Mouse (Mus musculus): Measurements from ENCODE around the gene Nepro.
A peak's percentile ranks its signal among the peaks of the same experiment; 100 is the strongest.

The Nepro gene

DNA sequence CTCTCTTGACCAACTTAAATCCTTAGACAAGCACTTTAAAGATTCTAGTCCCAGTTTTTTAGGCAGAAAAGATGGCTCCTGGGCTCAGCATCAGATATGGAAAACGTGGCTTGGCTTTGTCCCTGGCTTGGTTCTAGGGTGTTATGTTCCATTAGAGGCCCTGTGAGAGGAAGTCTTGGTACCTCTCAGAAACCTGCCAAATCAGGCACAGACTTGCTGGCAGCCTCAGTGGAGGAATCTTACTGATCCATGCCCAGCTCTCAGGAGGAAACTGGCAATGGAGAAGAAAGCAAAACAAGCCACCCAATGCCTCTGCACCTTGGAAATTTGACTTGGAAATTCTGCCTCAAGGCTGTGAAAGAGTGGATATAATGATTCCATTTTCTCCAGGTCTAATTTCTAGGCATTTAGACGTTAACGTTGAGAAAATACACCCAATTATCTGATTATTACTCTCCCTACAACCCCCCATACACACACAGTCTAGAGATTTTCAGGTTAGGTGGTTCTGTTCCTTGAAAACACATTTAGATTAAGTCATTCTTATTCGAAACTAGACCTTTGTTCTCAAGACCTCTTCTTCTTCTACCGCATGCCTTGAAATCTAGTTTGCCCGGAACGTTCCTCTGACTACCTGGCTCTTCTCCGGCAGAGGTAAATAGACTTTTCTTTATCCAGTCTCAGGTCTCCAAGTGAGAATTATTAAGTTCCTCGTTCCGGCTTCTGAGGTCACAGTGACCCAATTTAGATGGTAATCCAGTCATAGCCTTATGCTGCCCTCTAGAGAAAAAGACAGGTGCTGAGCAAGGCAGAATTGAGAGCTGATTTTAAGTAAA lies 7.6 kb upstream of the Nepro start:
- peak; percentile 77 to 82 for DNase-seq

GRCm38 (mm10) chr16:44717141-44717634 lies 6.9 kb upstream of the Nepro start:
- peak in 1 of 2 experiments; percentile 21 for DNase-seq

DNA sequence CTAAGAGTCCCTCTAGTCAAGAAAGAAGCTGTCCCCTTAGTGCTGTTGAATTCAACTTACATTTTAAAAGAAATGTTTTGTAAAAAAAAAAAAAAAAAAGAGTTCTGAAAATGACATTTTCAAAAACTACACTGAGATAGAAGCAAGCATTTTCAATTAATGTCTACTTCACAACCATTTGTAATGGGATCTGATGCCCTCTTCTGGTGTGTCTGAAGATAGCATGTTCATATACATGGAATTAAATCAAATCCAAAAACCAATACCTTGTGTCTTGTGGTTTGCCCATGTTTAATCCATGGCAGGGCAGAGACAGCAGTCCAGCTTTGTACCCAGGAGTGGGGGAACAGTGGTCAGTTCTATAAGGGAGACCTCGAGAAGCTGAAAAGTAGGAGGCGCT lies 6.3 kb upstream of the Nepro start:
- peak; percentile 33 to 43 for DNase-seq

- DNase-seq = no peak
Measured at GRCm38 (mm10) chr16:44719349-44719748, 4.8 kb upstream of the Nepro start.

- DNase-seq = peak; percentile 41 to 65
Measured at GRCm38 (mm10) chr16:44720518-44720917, 3.6 kb upstream of the Nepro start.

DNA sequence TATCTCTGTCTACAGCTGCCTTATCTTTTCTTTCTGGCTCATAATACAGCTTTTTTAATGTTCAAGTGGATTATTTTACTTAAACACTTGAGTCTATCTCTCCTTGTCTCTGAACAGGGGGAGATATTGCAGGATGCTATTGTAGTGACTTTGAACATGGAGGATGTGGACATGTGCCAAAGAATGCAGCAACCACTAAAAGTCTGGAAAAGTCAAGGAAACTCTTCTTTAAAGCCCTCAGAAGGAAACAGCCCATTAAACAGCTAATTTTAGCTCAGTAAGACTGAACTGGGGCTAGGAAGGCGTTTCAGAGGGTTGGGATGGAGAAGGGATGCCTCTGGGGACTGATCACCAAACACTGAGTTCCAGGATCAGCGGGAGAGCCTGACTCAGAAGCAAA lies 1.4 kb upstream of the Nepro start:
- no peak for DNase-seq

DNA sequence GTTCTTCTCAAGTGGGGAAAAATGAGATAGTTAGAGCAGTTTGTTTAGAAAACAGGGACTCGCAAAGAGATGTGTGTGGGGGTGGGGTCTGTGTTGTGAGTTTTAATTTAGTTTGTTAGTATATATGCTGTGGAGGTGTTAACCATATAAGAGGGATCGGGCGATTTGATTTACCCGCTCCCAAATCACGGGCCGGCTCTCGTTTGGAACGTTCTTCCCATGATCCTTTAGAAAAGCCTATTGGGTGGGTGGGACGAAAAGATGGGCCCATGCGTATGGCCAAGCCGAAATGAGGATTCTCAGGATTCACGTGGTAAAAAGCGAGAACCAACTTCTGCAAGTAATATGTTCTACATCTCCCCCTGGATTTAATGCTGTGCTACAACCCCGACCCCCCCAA lies 746 bp downstream of the Nepro start:
- DNase-seq = peak in 1 of 2 experiments; percentile 54

- peak; percentile 83 to 89 for DNase-seq
Measured at GRCm38 (mm10) chr16:44725286-44726223, 1.5 kb downstream of the Nepro start.

DNA sequence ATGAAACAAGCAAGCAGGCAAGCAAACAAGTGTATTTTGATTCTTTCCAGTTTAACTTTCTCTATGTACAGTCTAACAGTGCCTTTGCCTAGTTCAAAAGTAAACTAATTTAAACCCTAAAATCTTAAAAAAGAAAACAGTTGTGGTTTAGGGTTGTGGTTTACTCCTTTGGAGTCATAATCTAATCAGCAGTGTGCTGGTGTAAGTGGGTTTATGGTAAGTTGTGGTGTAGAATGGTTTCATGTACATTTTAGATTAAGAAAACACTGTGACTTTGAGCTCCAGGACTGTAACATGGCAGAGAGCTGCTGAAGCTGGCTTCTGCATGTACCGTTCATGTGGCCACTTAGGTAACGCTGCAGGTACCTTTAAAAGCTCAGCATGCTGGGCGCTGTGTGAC lies 3.4 kb downstream of the Nepro start:
- DNase-seq = no peak

GRCm38 (mm10) chr16:44734059-44734458 lies 10.0 kb downstream of the Nepro start:
- DNase-seq = no peak

DNA sequence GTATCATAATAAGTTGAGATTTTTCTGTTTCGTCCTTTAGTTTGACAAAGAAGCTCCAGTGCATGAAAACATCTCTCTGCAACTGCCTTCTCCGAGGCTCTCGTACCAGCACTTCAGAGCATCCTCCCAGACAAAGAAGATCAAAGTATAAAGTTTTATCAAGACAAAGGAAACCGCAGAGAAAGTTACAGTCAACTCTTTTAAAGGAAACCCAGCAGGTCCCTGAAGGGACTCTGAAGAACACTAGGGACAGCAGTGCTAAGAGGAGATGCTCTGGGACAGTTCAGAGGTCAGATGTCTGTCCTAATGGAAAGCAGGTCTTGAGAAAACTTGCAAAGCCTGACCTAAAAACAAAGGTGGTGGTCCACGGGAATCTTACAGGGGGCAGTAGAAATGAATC lies 11.6 kb downstream of the Nepro start:
- DNase-seq = no peak

DNA sequence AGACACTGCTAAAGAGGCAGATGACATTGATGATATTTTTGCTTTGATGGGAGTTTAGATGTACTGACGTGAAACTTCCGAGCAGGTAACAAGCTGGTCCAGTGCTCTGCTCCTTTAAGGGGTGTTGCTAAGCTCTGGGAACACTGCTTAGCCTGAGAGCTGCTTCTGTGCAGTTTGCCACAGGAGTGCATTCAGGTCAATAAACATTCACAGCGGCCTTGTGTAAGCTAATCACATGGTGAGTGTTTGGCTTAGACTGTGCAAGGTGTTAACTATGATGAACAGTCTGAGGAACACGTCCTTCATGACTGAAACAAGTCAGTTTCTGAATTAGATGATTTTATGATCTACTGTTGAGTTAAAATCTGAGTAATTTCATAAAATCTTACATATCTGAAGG lies 12.0 kb downstream of the Nepro start:
- no peak for DNase-seq

GRCm38 (mm10) chr16:44742753-44743152 lies 18.7 kb downstream of the Nepro start:
- DNase-seq = no peak

- no peak for DNase-seq
Measured at GRCm38 (mm10) chr16:44745471-44745865, 21.4 kb downstream of the Nepro start.

- peak; percentile 92 to 94 for DNase-seq
Measured at GRCm38 (mm10) chr16:44745866-44746562, 21.9 kb downstream of the Nepro start, which contains the start of gene Gtpbp8. TSS of gene Gtpbp8 (minus strand) at chr16:44746363.

GRCm38 (mm10) chr16:44748007-44748406 lies 23.9 kb downstream of the Nepro start:
- no peak for DNase-seq

- DNase-seq = no peak
Measured at GRCm38 (mm10) chr16:44757700-44758099, 33.6 kb downstream of the Nepro start.

- DNase-seq = no peak
Measured at GRCm38 (mm10) chr16:44761811-44762210, 37.7 kb downstream of the Nepro start.

GRCm38 (mm10) chr16:44765555-44766319 lies 41.6 kb downstream of the Nepro start, which contains the start of gene Cd200r1:
TSS of gene Cd200r1 (plus strand) at chr16:44765736.
- no peak for DNase-seq

GRCm38 (mm10) chr16:44766320-44766892 lies 42.3 kb downstream of the Nepro start:
- no peak for DNase-seq

DNA sequence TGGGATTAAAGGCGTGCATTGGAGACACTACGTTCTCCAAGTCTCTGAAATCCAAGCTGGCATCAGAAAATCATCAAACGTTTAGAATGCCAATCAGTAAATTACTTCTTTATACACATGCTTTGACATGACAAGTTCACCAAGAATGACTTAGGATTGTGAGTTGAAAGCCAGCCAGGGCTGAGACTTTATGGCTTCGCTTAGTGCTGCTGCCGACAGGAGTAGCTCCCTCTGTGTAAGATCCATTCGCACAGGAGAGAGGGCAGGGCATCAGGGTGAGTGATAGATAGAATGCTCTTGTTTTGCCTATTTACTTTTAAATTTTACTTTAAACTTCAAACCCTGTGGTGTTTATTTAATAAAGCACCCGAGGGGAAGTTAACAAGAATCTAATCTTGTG lies 43.4 kb downstream of the Nepro start:
- DNase-seq = no peak
